Mouse (Mus musculus) forebrain, embryonic 13.5 days (tissue): ENCODE measurements around the gene Psmd5. TPM values are rescaled to one million over a fixed set of nuclear protein-coding genes. Genes with fewer than 3 reads are reported as not detected.
"Not testable (repeated sequence)": the region's sequence is repeated elsewhere in the genome, so short reads cannot be mapped to it uniquely, and the experiment has no call there.

ENCODE experiments used
- ATAC-seq: fragments of 200-750 bp; cut with Nextera tagmentation; 2 replicates; pipeline ENCODE4 v1.8.0; 2017
- H3K27ac ChIP-seq: fragments of 300-500 bp; sonication (generic); 2 replicates; pipeline ENCODE4 v1.5.1; 2015; ENCODE audit warnings: inconsistent platforms, mild to moderate bottlenecking, moderate library complexity
- H3K27me3 ChIP-seq: fragments of 300-500 bp; sonication (generic); 2 replicates; pipeline ENCODE4 v1.6.1; 2015; ENCODE audit warnings: mild to moderate bottlenecking, inconsistent platforms
- H3K36me3 ChIP-seq: fragments of 300-500 bp; sonication (generic); 2 replicates; pipeline ENCODE4 v1.6.1; 2015; ENCODE audit warnings: mild to moderate bottlenecking, inconsistent platforms; ENCODE audit not compliant: poor library complexity, severe bottlenecking
- H3K4me1 ChIP-seq: fragments of 300-500 bp; sonication (generic); 2 replicates; pipeline ENCODE4 v1.6.1; 2015; ENCODE audit warnings: inconsistent platforms
- H3K4me2 ChIP-seq: fragments of 300-500 bp; sonication (generic); 2 replicates; pipeline ENCODE4 v1.6.1; 2015; ENCODE audit warnings: inconsistent platforms, mild to moderate bottlenecking, moderate library complexity
- H3K4me3 ChIP-seq: fragments of 300-500 bp; sonication (generic); 2 replicates; pipeline ENCODE4 v1.5.1; 2015; ENCODE audit warnings: mild to moderate bottlenecking, inconsistent platforms
- H3K9ac ChIP-seq: fragments of 300-500 bp; sonication (generic); 2 replicates; pipeline ENCODE4 v1.6.1; 2015; ENCODE audit warnings: mild to moderate bottlenecking, inconsistent platforms
- H3K9me3 ChIP-seq: fragments of 300-500 bp; sonication (generic); replicated peaks from 2 replicates; pipeline ENCODE4 v1.6.1; 2016; ENCODE audit warnings: inconsistent platforms
- WGBS: fragments of 180-500 bp; shearing (Covaris S2); methylation state at CpG from one replicate; pipeline ENCODE4 v1.1.7; 2015; 5-methylcytosine and 5-hydroxymethylcytosine counted together
- polyA plus RNA-seq: library from polyadenylated mRNA; unstranded; fragments of >200 nt; fragmentation: Nextera tagmentation; extraction: Ambion mirVana; gene quantifications from 2 replicates; pipeline ENCODE4 v1.2.1, GENCODE M21; 2015

Psmd5 gene
- polyA plus RNA-seq, 1 experiment from 2014 or later = 101 TPM

DNA sequence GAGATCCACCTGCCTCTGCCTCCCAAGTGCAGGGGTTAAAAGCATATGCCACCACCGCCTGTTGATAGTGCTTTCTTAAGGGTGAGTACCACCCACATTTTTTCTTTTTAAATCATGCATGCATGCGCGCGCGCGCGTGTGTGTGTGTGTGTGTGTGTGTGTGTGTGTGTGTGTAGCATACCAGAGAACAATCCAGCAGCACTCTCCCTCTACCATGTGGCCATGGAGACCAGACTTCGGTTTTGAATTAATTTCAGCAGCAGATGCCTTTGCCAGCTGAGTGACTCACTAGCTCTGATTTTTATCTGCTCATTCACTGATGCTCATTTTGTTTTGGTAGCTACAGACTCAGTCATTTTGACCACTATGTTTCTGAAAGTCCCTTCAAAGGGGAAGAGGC, 33.1 kb downstream of the Psmd5 start:
- WGBS = 91% methylated on average over 8 of the region's 8 CpGs
- no peak for ATAC-seq
- no peaks in the 10 kb centered on the region for H3K4me1 ChIP-seq

DNA sequence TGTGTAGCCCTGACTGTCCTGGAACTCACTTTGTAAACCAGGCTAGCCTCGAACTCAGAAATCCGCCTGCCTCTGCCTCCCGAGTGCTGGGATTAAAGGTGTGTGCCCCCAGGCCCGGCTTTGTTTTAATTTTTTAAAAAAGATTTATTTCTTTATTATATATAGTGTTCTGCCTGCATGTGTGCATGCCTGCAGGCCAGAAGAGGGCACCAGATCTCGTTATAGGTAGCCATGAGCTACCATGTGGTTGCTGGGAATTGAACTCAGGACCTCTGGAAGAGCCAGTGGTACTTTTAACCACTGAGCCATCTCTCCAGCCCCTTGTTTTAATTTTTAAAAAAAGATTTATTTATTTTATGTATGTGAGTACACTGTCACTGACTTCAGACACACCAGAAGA, 34.6 kb downstream of the Psmd5 start:
- not testable (repeated sequence) for H3K4me3 ChIP-seq

More for the DNA sequence above, 33.1 kb downstream of the Psmd5 start:
- Histone ChIP-seq H3K36me3 (no peaks in the 10 kb centered on the region), H3K9ac (no peak overlapping the region), H3K4me2 (no peak overlapping the region), H3K4me3 (no peak overlapping the region), H3K27me3 (no peaks in the 10 kb centered on the region), H3K27ac (no peak overlapping the region), H3K9me3 (no peaks in the 10 kb centered on the region)

DNA sequence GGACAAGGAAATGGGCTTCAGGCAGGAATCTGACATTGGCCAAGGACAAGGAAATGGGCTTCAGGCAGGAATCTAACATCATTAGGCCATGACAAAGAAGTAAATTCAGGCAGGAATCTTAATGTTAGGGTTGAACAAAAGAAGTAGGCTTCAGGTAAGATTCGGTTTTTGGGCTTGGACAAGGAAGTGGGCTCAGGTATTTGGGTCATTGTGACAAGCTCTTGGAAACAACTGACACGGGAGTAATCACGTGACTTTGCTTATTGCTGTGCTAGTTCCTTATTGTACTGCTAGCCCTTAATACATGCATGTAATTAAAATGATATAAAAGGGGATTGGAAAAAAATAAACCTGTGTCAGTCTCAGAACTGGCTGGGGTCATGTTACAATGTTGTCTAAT, 39.1 kb downstream of the Psmd5 start:
- WGBS = 77% methylated on average over 3 of the region's 3 CpGs
- Histone ChIP-seq H3K27ac (no peak overlapping the region), H3K9ac (no peak overlapping the region), H3K36me3 (no peaks in the 10 kb centered on the region), H3K4me2 (no peak overlapping the region), H3K9me3 (no peaks in the 10 kb centered on the region), H3K27me3 (no peaks in the 10 kb centered on the region), H3K4me1 (no peaks in the 10 kb centered on the region), H3K4me3 (no peak overlapping the region)
- ATAC-seq = no peak

More for the DNA sequence above, 34.6 kb downstream of the Psmd5 start:
- not testable (repeated sequence) for H3K27ac ChIP-seq, H3K9ac ChIP-seq, H3K9me3 ChIP-seq, H3K27me3 ChIP-seq, H3K4me2 ChIP-seq, H3K4me1 ChIP-seq, H3K36me3 ChIP-seq, ATAC-seq
- WGBS = 80% methylated on average over 5 of the region's 5 CpGs

DNA sequence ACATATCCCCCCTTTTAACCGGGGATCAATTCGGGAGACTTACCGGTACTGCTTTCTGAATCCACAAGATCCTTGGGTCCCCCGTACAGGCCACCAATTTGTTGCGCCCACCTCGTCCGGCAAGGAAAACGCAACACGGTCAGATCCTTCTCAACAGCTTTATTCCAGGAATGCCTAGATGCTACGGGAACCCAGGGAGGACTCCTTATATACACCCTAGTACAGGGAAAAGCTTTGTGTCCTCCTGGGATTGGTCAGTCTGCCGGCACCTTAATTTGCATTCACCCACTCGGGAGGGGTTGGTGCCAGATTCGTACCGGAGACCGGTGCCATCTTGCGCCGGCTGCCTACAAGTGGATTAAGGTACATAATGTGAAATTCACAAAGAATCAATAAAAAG, 41.1 kb downstream of the Psmd5 start:
- H3K9ac ChIP-seq = no peak overlapping the region
- H3K27me3 ChIP-seq = peaks cover 4% of the 10 kb centered on the region; the same call in 1 of the 2 replicates
- H3K36me3 ChIP-seq = no peaks in the 10 kb centered on the region
- no peak for ATAC-seq
- H3K4me3 ChIP-seq = no peak overlapping the region
- 89% methylated on average over 17 of the region's 17 CpGs for WGBS
- no peak overlapping the region for H3K27ac ChIP-seq
- peaks cover 6% of the 10 kb centered on the region; the same call in 1 of the 2 replicates for H3K9me3 ChIP-seq
- H3K4me2 ChIP-seq = no peak overlapping the region
- no peaks in the 10 kb centered on the region for H3K4me1 ChIP-seq

DNA sequence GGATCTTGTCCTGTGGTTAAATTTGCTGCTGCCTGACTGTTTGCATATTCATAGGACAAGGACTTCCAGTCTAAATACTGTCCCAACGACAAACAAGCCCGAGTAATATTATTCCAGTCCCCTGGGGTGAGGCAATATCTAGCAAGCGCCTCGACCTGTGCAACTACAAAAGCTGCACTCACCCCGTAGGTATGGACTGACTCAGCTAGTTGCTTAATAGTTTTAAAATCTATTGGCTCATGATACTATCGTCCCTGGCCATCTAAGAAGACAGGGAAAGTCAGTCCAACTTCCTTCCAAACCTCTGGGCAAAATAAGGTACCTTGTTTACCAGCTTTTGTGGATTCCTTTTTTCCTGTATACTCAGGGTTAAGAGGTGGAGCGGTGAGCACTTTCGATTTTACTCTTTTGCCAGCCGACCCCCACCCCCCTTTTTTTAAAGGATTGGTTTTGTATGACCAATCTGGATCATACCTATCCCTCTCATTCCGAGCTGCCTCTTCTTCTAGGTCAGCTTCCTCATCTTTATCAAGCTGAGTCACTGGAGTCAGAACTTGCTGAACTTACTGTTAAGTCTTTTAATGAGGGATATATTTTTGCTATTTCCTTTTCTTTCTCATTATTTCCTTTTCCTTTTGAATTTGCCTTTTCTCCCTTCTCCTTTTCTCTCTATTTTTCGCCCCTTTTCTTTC, 41.9 kb downstream of the Psmd5 start, which contains the start of gene Gm34653:
Gene Gm34653 (plus strand): TSS at position 242 of the 692 bp plus-strand sequence.
- H3K4me2 ChIP-seq, H3K4me1 ChIP-seq, H3K9me3 ChIP-seq, H3K27me3 ChIP-seq, ATAC-seq, H3K9ac ChIP-seq, H3K27ac ChIP-seq, H3K4me3 ChIP-seq, H3K36me3 ChIP-seq: not testable (repeated sequence)
- WGBS = 77% methylated on average over 11 of the region's 11 CpGs

DNA sequence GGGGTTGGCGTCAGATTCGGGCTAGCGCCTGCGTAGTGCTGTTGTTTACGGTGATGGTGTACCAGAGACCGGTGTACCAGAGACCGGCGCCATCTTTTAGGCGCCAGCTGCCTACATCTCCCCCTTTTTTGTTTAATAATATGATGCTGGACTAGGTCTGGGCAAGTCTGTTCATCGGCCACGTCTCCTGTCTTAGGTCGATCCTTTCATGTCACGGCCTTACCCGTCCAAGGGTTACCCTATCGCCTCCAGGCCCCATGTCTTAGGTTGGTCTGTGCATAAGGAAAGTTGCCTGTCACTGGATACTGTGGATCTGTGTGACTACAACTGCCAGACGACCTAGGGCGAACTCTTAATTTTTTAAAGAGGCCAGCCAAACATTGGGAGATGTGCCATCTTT, 44.7 kb downstream of the Psmd5 start:
- H3K27me3 ChIP-seq = peaks cover 17% of the 10 kb centered on the region
- H3K4me3 ChIP-seq, H3K9me3 ChIP-seq, H3K9ac ChIP-seq, H3K27ac ChIP-seq, H3K4me2 ChIP-seq, ATAC-seq, H3K36me3 ChIP-seq: not testable (repeated sequence)
- H3K4me1 ChIP-seq = peaks cover 10% of the 10 kb centered on the region
- WGBS = 95% methylated on average over 17 of the region's 17 CpGs

DNA sequence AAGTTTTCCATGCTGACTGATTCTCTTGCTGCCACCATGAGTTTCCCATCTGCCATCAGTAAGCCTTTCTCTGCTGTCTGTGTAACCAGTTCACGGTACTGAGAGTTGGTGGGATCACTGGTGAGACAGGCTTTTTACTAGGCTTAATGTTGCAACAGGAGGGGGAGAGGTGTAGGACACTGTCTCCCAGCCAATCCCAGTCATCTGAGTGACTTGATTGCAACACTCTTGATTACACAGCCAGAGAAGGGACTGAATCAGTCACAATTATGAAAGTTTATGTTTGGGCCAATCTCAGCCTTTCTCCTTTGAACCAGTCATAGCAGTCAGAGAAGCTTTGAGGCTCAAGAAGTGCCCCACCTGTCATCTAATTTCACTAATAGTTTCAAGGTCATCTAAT, 46.7 kb downstream of the Psmd5 start:
- Histone ChIP-seq H3K4me1 (peaks cover 23% of the 10 kb centered on the region), H3K9ac (no peak overlapping the region), H3K9me3 (peaks cover 6% of the 10 kb centered on the region; the same call in 1 of the 2 replicates), H3K4me2 (no peak overlapping the region), H3K4me3 (no peak overlapping the region), H3K27ac (no peak overlapping the region), H3K27me3 (peaks cover 17% of the 10 kb centered on the region), H3K36me3 (no peaks in the 10 kb centered on the region)
- no peak for ATAC-seq
- 92% methylated on average over 1 of the region's 1 CpGs for WGBS

DNA sequence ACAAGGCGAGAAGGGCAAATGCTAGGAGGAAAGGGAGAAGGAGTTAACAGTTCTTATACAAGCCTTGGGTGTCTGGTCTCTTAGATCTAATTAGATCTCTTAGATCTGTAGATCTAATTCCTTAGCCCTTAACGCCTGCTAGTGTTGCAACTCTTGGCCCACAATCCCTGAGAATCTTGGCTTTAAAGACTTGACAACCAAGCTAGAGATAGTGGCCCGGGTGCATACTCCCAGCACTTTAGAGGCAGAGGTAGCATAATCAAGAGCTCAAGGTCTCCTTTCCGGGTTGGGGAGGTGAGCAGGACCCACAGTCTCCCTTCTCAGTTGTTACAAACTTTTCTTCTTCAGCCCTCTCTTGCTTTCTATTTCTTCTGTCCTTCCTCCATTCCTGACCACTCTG, 47.2 kb downstream of the Psmd5 start:
- WGBS = 89% methylated on average over 4 of the region's 4 CpGs
- ATAC-seq = no peak
- Histone ChIP-seq H3K27me3 (peaks cover 17% of the 10 kb centered on the region), H3K36me3 (peaks cover 2% of the 10 kb centered on the region), H3K27ac (no peak overlapping the region), H3K9me3 (peaks cover 6% of the 10 kb centered on the region; the same call in 1 of the 2 replicates), H3K9ac (no peak overlapping the region), H3K4me2 (no peak overlapping the region), H3K4me3 (no peak overlapping the region), H3K4me1 (peaks cover 23% of the 10 kb centered on the region)

DNA sequence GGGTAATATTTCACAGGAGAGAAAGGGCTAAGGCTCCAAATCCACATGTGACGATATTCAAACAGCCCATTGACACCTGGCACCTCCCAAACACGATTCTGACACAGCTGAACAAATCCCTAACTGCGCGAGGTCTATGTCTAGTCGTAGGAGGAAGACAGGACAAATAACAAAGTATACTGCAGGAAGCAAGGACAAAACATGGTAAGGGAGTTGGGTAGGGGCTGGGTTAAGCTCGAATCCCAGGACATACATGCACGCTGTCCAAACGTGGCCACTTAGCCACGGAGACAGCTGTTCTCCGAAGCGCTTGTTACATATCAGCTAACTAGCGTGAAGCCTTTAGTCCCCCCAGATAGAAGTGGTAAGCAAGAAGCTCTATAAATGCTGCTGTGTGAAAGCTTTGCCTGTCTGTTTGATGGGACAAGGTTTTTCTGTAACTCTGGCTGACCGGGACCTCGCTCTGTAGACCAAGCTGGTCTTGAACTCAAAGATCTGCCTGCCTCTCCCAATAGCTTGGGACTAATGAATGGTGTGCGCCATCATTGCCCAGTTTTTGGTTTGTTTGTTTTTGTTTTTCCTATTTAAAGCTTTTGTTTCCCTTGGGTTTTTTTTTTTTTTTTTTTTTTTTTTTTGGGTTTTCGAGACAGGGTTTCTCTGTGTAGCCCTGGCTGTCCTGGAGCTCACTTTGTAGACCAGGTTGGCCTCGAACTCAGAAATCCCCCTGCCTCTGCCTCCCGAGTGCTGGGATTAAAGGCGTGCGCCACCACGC, 48.1 kb downstream of the Psmd5 start:
- H3K9ac ChIP-seq = peak overlapping the region; percentile 96
- peaks cover 11% of the 10 kb centered on the region for H3K36me3 ChIP-seq
- H3K27ac ChIP-seq = no peak overlapping the region; the same call in 1 of the 2 replicates
- peak overlapping the region; percentile 98 for H3K4me3 ChIP-seq
- peak; percentile 44; the same call in 1 of the 2 replicates for ATAC-seq
- peaks cover 17% of the 10 kb centered on the region for H3K27me3 ChIP-seq
- peaks cover 6% of the 10 kb centered on the region; the same call in 1 of the 2 replicates for H3K9me3 ChIP-seq
- peaks cover 23% of the 10 kb centered on the region for H3K4me1 ChIP-seq
- WGBS = 36% methylated on average over 20 of the region's 21 CpGs
- peak overlapping the region; percentile 76 for H3K4me2 ChIP-seq

DNA sequence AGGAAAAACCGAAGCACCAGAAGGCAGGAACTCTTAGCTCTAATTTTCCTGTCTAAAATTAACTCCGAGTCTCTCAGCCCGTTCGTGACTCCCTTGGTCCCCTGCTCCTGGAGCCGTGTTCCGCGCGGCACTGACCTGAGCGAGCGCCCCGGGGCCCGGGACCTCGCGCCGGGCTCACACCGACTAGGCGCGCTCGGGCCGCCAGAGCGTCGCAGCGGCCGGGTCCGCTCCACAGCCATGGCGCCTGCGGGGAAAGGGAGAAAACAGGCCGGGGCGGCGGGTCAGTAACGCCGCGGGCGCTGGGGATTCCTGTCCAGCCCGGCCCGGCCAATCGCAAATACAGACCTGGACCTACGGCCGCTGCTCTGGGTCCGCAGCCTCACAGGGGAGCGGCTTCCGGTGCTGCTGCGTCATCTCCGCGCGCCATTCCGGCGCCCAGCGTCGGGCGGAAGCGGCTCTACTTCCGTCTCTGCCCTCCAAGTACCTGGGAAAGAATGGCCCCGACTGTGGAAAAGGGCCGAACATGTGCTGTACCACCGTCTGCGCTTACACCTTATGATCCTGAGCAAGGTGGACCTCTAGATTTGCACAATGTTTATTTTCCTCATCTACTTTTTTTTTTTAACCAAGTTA, 48.8 kb downstream of the Psmd5 start, which contains the start of gene Fbxw2:
Gene Fbxw2 (minus strand): TSS at position 485 of the 633 bp plus-strand sequence.
- peak within 1 kb of the TSS; percentile 76 for H3K4me2 ChIP-seq
- H3K9me3 ChIP-seq = peaks cover 6% of the 10 kb centered on the region; the same call in 1 of the 2 replicates
- under 1% methylated on average over 49 of the region's 57 CpGs for WGBS

DNA sequence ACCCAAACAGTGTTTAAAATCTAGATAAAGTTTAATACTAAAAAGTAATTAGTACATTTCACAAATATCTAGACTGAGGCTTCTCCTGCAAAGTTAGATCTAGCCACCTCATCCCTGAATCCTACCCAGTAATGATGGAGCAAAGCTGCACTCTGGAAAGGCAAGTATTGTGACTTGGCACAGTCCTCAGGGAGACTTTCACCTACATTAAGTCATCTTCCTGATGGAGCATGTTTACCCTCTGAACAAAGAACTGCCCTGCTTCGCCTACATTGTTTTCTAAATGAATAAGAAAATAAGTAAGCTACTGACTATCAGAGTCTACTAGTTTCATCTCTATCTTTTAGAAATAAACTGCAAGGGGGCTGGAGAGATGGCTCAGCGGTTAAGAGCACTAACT, 56.3 kb downstream of the Psmd5 start:
- Histone ChIP-seq H3K36me3 (peaks cover 63% of the 10 kb centered on the region), H3K27ac (no peak overlapping the region), H3K9me3 (no peaks in the 10 kb centered on the region), H3K4me1 (no peaks in the 10 kb centered on the region), H3K4me2 (no peak overlapping the region), H3K9ac (no peak overlapping the region), H3K4me3 (no peak overlapping the region), H3K27me3 (no peaks in the 10 kb centered on the region)
- ATAC-seq = no peak
- WGBS = 89% methylated on average over 2 of the region's 2 CpGs

More for the DNA sequence above, 48.8 kb downstream of the Psmd5 start, which contains the start of gene Fbxw2:
- Histone ChIP-seq H3K4me3 (peak within 1 kb of the TSS; percentile 98), H3K27ac (peak within 1 kb of the TSS; percentile 65), H3K4me1 (peaks cover 23% of the 10 kb centered on the region), H3K9ac (peak within 1 kb of the TSS; percentile 96), H3K27me3 (peaks cover 17% of the 10 kb centered on the region), H3K36me3 (peaks cover 15% of the 10 kb centered on the region)
- ATAC-seq = peak; percentile 99

DNA sequence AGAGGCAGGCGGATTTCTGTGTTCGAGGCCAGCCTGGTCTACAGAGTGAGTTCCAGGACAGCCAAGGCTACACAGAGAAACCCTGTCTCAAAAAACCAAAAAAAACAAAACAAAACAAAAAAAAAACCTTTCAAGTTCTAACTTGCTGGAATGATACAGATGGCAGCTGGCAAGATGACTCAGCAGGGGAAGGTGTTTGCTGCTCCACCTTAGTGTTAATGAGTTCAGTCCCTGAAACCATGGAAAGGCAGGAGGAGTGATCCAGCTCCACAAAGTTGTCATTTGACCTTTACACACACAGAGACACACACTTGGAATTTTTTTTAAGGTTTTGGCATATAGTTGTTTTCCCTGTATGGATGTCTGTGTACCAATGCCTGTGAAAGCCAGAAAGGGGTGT, 58.9 kb downstream of the Psmd5 start:
- 97% methylated on average over 2 of the region's 2 CpGs for WGBS
- ATAC-seq = not testable (repeated sequence)
- peaks cover 72% of the 10 kb centered on the region for H3K36me3 ChIP-seq

More for the DNA sequence above, 58.9 kb downstream of the Psmd5 start:
- H3K9ac ChIP-seq, H3K27me3 ChIP-seq, H3K4me1 ChIP-seq, H3K9me3 ChIP-seq, H3K4me2 ChIP-seq, H3K4me3 ChIP-seq, H3K27ac ChIP-seq: not testable (repeated sequence)
